Mouse (Mus musculus) hindbrain, embryonic 14.5 days (tissue): ENCODE measurements at regions not wholly inside any gene's neighbourhood (a gene's known extent, or its start where the extent isn't known, plus 50 kb on each side); places are given as distances from the start of the nearest gene placed in this dataset.

Experiments
- ATAC-seq: fragments of 200-750 bp; cut with Nextera tagmentation; 2 replicates; pipeline ENCODE4 v1.8.0; 2017; ENCODE audit warnings: moderate number of reproducible peaks, mild to moderate bottlenecking, moderate TSS enrichment, moderate library complexity; ENCODE audit not compliant: low FRiP score
- DNase-seq: peaks from one replicate; pipeline ENCODE4 v3.0.0-alpha.2; 2015; ENCODE audit warnings: low spot score
- H3K27ac ChIP-seq: fragments of 300-500 bp; sonication (generic); 2 replicates; pipeline ENCODE4 v1.5.1; 2014; ENCODE audit warnings: mild to moderate bottlenecking, moderate library complexity
- H3K27me3 ChIP-seq: fragments of 300-500 bp; sonication (generic); 2 replicates; pipeline ENCODE4 v1.6.1; 2014; ENCODE audit warnings: mild to moderate bottlenecking, low read length, mixed read lengths; ENCODE audit not compliant: control insufficient read depth, insufficient read depth
- H3K36me3 ChIP-seq: fragments of 300-500 bp; sonication (generic); replicated peaks from 2 replicates; pipeline ENCODE4 v1.6.1; 2014; ENCODE audit not compliant: control insufficient read depth, insufficient read depth
- H3K4me1 ChIP-seq: fragments of 300-500 bp; sonication (generic); replicated peaks from 2 replicates; pipeline ENCODE4 v1.6.1; 2014; ENCODE audit warnings: antibody characterized with exemption, low read length, mixed read lengths; ENCODE audit not compliant: control insufficient read depth, insufficient read depth
- H3K4me2 ChIP-seq: fragments of 300-500 bp; sonication (generic); replicated peaks from 2 replicates; pipeline ENCODE4 v1.6.1; 2014; ENCODE audit warnings: mild to moderate bottlenecking, moderate library complexity
- H3K4me3 ChIP-seq: fragments of 300-500 bp; sonication (generic); replicated peaks from 2 replicates; pipeline ENCODE4 v1.5.1; 2014; ENCODE audit warnings: mild to moderate bottlenecking, low read length
- H3K9ac ChIP-seq: fragments of 300-500 bp; sonication (generic); 2 replicates; pipeline ENCODE4 v1.6.1; 2014
- H3K9me3 ChIP-seq: fragments of 300-500 bp; sonication (generic); 2 replicates; pipeline ENCODE4 v1.6.1; 2016; ENCODE audit warnings: low read length; ENCODE audit not compliant: control insufficient read depth
- WGBS: fragments of 180-500 bp; shearing (Covaris S2); extraction: QIAGEN DNeasy Blood & Tissue Kit; methylation state at CpG from one replicate; pipeline ENCODE4 v1.1.7; 2014; 5-methylcytosine and 5-hydroxymethylcytosine counted together

GRCm38 (mm10) chr17:68176611-68177165 lies 96.9 kb upstream of the L3mbtl4 start:
- Histone ChIP-seq H3K27ac (no peak overlapping the region), H3K9ac (no peak overlapping the region), H3K27me3 (no peaks in the 10 kb centered on the region), H3K36me3 (no peaks in the 10 kb centered on the region), H3K9me3 (no peaks in the 10 kb centered on the region), H3K4me2 (no peak overlapping the region), H3K4me1 (no peaks in the 10 kb centered on the region), H3K4me3 (no peak overlapping the region)
- WGBS, result 62% methylated on average over 9 of the region's 9 CpGs
- DNase-seq (peak; percentile 69), ATAC-seq (no peak)

GRCm38 (mm10) chr17:68177835-68178234 lies 95.8 kb upstream of the L3mbtl4 start:
- no peak overlapping the region for H3K4me2 ChIP-seq
- 33% methylated on average over 2 of the region's 2 CpGs for WGBS
- H3K27ac ChIP-seq, result no peak overlapping the region
- DNase-seq (peak; percentile 63), ATAC-seq (no peak)
- no peaks in the 10 kb centered on the region for H3K9me3 ChIP-seq
- H3K4me1 ChIP-seq, result no peaks in the 10 kb centered on the region
- H3K36me3 ChIP-seq, result no peaks in the 10 kb centered on the region
- no peaks in the 10 kb centered on the region for H3K27me3 ChIP-seq
- H3K9ac ChIP-seq, result no peak overlapping the region
- H3K4me3 ChIP-seq, result no peak overlapping the region

GRCm38 (mm10) chr17:68185385-68185784 lies 88.2 kb upstream of the L3mbtl4 start:
- Histone ChIP-seq H3K9me3 (no peaks in the 10 kb centered on the region), H3K4me2 (no peak overlapping the region), H3K4me3 (no peak overlapping the region), H3K4me1 (no peaks in the 10 kb centered on the region), H3K9ac (no peak overlapping the region), H3K27me3 (no peaks in the 10 kb centered on the region), H3K36me3 (no peaks in the 10 kb centered on the region), H3K27ac (no peak overlapping the region)
- WGBS, result 69% methylated on average over 2 of the region's 2 CpGs
- DNase-seq, result no peak
- no peak for ATAC-seq

GRCm38 (mm10) chr17:68189888-68190287 lies 83.7 kb upstream of the L3mbtl4 start:
- 65% methylated on average over 3 of the region's 4 CpGs for WGBS
- ATAC-seq, result no peak
- H3K36me3 ChIP-seq, result no peaks in the 10 kb centered on the region

GRCm38 (mm10) chr17:68205545-68205944 lies 68.1 kb upstream of the L3mbtl4 start:
- H3K9ac ChIP-seq, result no peak overlapping the region
- no peaks in the 10 kb centered on the region for H3K36me3 ChIP-seq
- H3K4me1 ChIP-seq, result no peaks in the 10 kb centered on the region
- 87% methylated on average over 4 of the region's 4 CpGs for WGBS
- H3K4me3 ChIP-seq, result no peak overlapping the region
- H3K27me3 ChIP-seq, result no peaks in the 10 kb centered on the region
- no peak overlapping the region for H3K4me2 ChIP-seq
- no peaks in the 10 kb centered on the region for H3K9me3 ChIP-seq
- DNase-seq (no peak), ATAC-seq (no peak)
- no peak overlapping the region for H3K27ac ChIP-seq

More at GRCm38 (mm10) chr17:68189888-68190287, 83.7 kb upstream of the L3mbtl4 start:
- H3K4me1 ChIP-seq, result no peaks in the 10 kb centered on the region
- no peak for DNase-seq
- no peaks in the 10 kb centered on the region for H3K9me3 ChIP-seq
- H3K4me2 ChIP-seq, result no peak overlapping the region
- H3K27me3 ChIP-seq, result no peaks in the 10 kb centered on the region
- no peak overlapping the region for H3K9ac ChIP-seq
- no peak overlapping the region for H3K27ac ChIP-seq
- H3K4me3 ChIP-seq, result no peak overlapping the region

GRCm38 (mm10) chr17:68208837-68209236 lies 64.8 kb upstream of the L3mbtl4 start:
- no peaks in the 10 kb centered on the region for H3K36me3 ChIP-seq
- H3K27me3 ChIP-seq, result no peaks in the 10 kb centered on the region
- no peak overlapping the region for H3K9ac ChIP-seq
- WGBS, result 62% methylated on average over 2 of the region's 2 CpGs
- no peak for ATAC-seq
- no peak for DNase-seq
- no peak overlapping the region for H3K27ac ChIP-seq
- H3K4me2 ChIP-seq, result no peak overlapping the region
- H3K4me1 ChIP-seq, result no peaks in the 10 kb centered on the region
- H3K4me3 ChIP-seq, result no peak overlapping the region
- no peaks in the 10 kb centered on the region for H3K9me3 ChIP-seq

GRCm38 (mm10) chr17:68210313-68211254 lies 63.0 kb upstream of the L3mbtl4 start:
- ATAC-seq, result 0 out of 2 replicates have a peak, but pooled peaks have one; percentile 46
- H3K9ac ChIP-seq, result no peak overlapping the region
- H3K4me2 ChIP-seq, result peak overlapping the region; percentile 10; the same call in 1 of the 2 replicates
- no peak overlapping the region for H3K4me3 ChIP-seq
- H3K27me3 ChIP-seq, result no peaks in the 10 kb centered on the region
- H3K36me3 ChIP-seq, result no peaks in the 10 kb centered on the region
- no peaks in the 10 kb centered on the region for H3K9me3 ChIP-seq
- no peak overlapping the region for H3K27ac ChIP-seq
- H3K4me1 ChIP-seq, result no peaks in the 10 kb centered on the region
- whole genome bisulfite sequencing, result 24% methylated on average over 14 of the region's 14 CpGs
- peak; percentile 34 for DNase-seq

GRCm38 (mm10) chr17:68218246-68218645 lies 55.4 kb upstream of the L3mbtl4 start:
- Histone ChIP-seq H3K27ac (no peak overlapping the region), H3K4me3 (no peak overlapping the region), H3K4me1 (no peaks in the 10 kb centered on the region), H3K36me3 (no peaks in the 10 kb centered on the region), H3K9me3 (no peaks in the 10 kb centered on the region), H3K4me2 (no peak overlapping the region), H3K9ac (no peak overlapping the region), H3K27me3 (no peaks in the 10 kb centered on the region)
- 88% methylated on average over 4 of the region's 4 CpGs for WGBS
- DNase-seq, result no peak
- no peak for ATAC-seq

GRCm38 (mm10) chr17:68223170-68223569 lies 50.4 kb upstream of the L3mbtl4 start:
- Histone ChIP-seq H3K4me1 (no peaks in the 10 kb centered on the region), H3K4me2 (no peak overlapping the region), H3K9ac (no peak overlapping the region), H3K27ac (no peak overlapping the region), H3K36me3 (no peaks in the 10 kb centered on the region), H3K4me3 (no peak overlapping the region), H3K27me3 (no peaks in the 10 kb centered on the region), H3K9me3 (no peaks in the 10 kb centered on the region)
- DNase-seq, result no peak
- 87% methylated on average over 3 of the region's 3 CpGs for WGBS
- no peak for ATAC-seq
